Mouse (Mus musculus) CH12.LX (cell line): ENCODE data around the gene Tnnt1.

Experiments used
- CTCF ChIP-seq, 2 experiments: IDR thresholded peaks in 1 of 2; conservative IDR thresholded peaks in 1 of 2; 2 replicates each; pipeline ENCODE4 v1.5.1; 2011 to 2012; ENCODE audit warnings: low read depth in 2 of 2, low read length in 2 of 2, improper control_type of control experiment in 1 of 2, inconsistent platforms in 1 of 2, mild to moderate bottlenecking in 1 of 2, moderate library complexity in 1 of 2
- E2F4 ChIP-seq: IDR thresholded peaks from 2 replicates; pipeline ENCODE4 v1.6.1; 2011; ENCODE audit warnings: low read depth, low read length, improper control_type of control experiment; ENCODE audit not compliant: insufficient replicate concordance
- EP300 ChIP-seq: IDR thresholded peaks from 2 replicates; pipeline ENCODE4 v1.6.1; 2011; ENCODE audit warnings: low read length, improper control_type of control experiment
- HCFC1 ChIP-seq: IDR thresholded peaks from 2 replicates; pipeline ENCODE4 v1.6.1; 2012; ENCODE audit warnings: low read depth, mild to moderate bottlenecking, inconsistent platforms, low read length, improper control_type of control experiment
- IRF4 ChIP-seq: IDR thresholded peaks from 2 replicates; pipeline ENCODE4 v1.6.1; 2014; ENCODE audit warnings: low read depth, mild to moderate bottlenecking, inconsistent platforms, low read length, improper control_type of control experiment
- MAFK ChIP-seq: IDR thresholded peaks from 2 replicates; pipeline ENCODE4 v1.6.1; 2011; ENCODE audit warnings: low read length, improper control_type of control experiment; ENCODE audit not compliant: insufficient replicate concordance
- MAX ChIP-seq: IDR thresholded peaks from 2 replicates; pipeline ENCODE4 v1.6.1; 2011; ENCODE audit warnings: low read length, improper control_type of control experiment
- MAZ ChIP-seq: IDR thresholded peaks from 2 replicates; pipeline ENCODE4 v1.6.1; 2012; ENCODE audit warnings: low read depth, mild to moderate bottlenecking, inconsistent platforms, low read length, improper control_type of control experiment, moderate library complexity
- POLR2A ChIP-seq: IDR thresholded peaks from 2 replicates; pipeline ENCODE4 v1.6.1; 2011; ENCODE audit warnings: low read depth, mild to moderate bottlenecking, improper control_type of control experiment, low read length
- TBP ChIP-seq: conservative IDR thresholded peaks from 2 replicates; pipeline ENCODE4 v1.6.1; 2011; ENCODE audit warnings: low read depth, low read length, improper control_type of control experiment
- ZNF384 ChIP-seq: IDR thresholded peaks from 2 replicates; pipeline ENCODE4 v1.6.1; 2012; ENCODE audit warnings: low read depth, low read length, improper control_type of control experiment, inconsistent platforms

DNA sequence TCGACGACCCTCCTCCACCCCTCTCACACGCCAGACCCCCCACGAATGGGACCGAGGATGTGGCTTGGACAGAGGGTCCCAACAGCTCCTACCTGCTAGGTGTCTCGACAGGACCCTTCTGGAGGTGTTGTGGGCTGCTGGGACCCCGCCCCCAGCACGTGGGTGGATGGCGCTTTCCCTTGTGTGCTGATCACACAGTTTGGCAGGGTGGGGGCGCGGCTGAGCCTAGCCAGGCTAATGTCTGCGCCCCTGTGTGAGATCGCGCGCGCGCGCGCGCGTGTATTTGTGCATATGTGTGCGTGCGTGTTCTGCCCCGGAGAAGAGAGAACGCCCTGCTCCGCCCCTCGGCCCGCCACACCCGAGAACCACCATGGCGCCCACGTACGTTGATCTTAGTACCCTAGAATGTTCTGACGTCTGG, 31.0 kb upstream of the Tnnt1 start, which contains the start of gene Syt5:
- TF ChIP-seq HCFC1 (no peak), CTCF (conservative IDR thresholded peaks at IDR 0.05 in 1 of 2, IDR thresholded peaks at IDR 0.05 in 1 of 2; ENCODE audit: low read depth in 2 of 2, low read length in 2 of 2) (no peak), POLR2A (no peak), EP300 (no peak), ZNF384 (no peak), MAX (no peak), IRF4 (no peak), E2F4 (no peak), TBP (no peak), MAFK (no peak), MAZ (no peak)
